Mouse (Mus musculus) heart, adult 10 weeks (tissue): Measurements from ENCODE around the gene Wfdc21. TPM values are rescaled to one million over a fixed set of nuclear protein-coding genes. Genes with fewer than 3 reads are reported as not detected.

Experiments
- polyA plus RNA-seq: library from polyadenylated mRNA; stranded (reverse); fragments of 350-450 nt; fragmentation: Illumina TruSeq; extraction: RNeasy Lipid Tissue Mini Kit (QIAGEN cat#74804); gene quantifications from one replicate; pipeline ENCODE4 v1.2.3, GENCODE M21; 2014; ENCODE audit warnings: low read depth, low replicate concordance

The Wfdc21 gene
- not detected for polyA plus RNA-seq

GRCm38 (mm10) chr11:83746681-83747080 is at the start of gene Wfdc21:
TSS of gene Wfdc21 (plus strand) at chr11:83746940.

GRCm38 (mm10) chr11:83703705-83704104 is 43.0 kb upstream of the Wfdc21 start, which contains the start of gene Wfdc17:
TSS of gene Wfdc17 (plus strand) at chr11:83703991.

GRCm38 (mm10) chr11:83708715-83709114 is 38.0 kb upstream of the Wfdc21 start, which contains the start of gene Wfdc18:
TSS of gene Wfdc18 (plus strand) at chr11:83709015.

DNA sequence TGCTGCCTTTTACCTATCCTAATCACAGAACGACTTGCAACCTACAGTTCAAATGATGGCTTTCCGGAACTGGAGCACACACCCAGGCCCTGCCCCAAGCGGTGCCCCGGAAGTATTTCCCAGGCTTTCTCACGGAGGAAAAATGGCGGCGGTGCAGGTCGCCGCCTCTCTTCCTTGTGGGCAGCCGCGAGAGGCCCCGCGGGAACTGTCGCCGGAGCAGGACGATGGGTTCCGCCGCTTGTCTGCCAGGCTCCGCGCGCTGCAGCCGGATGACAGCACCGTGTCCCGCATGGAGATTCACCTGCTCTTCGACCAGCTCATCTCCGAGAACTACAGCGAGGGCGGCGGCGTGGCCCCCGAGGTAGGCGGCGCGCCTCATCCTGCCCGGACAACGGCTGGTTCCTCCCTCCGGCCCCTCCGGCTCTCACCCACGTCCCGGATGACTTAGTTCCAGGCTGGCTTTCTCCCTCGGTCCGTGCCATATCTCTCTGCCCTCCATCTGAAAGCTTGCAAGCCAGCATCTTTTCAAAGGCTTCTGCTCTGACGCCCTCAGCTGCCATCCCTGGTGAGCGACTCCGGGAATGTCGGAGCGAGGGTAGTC is 6.9 kb downstream of the Wfdc21 start, which contains the start of gene Heatr6:
TSS of gene Heatr6 (plus strand) at position 116 of the 601 bp plus-strand sequence.

Other genes starting within 250 kb of the Wfdc21 start
- gene Heatr9, start 224.8 kb upstream of the Wfdc21 start, polyA plus RNA-seq, result not detected
- 1.5 TPM for gene Ccl5, start 216.4 kb upstream of the Wfdc21 start, polyA plus RNA-seq
- 17.8 TPM for gene Ccl9, start 168.3 kb upstream of the Wfdc21 start, polyA plus RNA-seq
- gene Ccl6, start 153.9 kb upstream of the Wfdc21 start, polyA plus RNA-seq, result 24.8 TPM
- not detected for gene Rpl9-ps1, start 101.3 kb upstream of the Wfdc21 start, polyA plus RNA-seq
- 0.68 TPM for gene Ccl3, start 97.6 kb upstream of the Wfdc21 start, polyA plus RNA-seq
- not detected for gene Ccl4, start 84.4 kb upstream of the Wfdc21 start, polyA plus RNA-seq
- gene Wfdc17, start 42.9 kb upstream of the Wfdc21 start, polyA plus RNA-seq, result 16.2 TPM
- gene Wfdc18, start 37.9 kb upstream of the Wfdc21 start, polyA plus RNA-seq, result not detected
- 6.2 TPM for gene Heatr6, start 6.8 kb downstream of the Wfdc21 start, polyA plus RNA-seq
- gene Hnf1b, start 103.1 kb downstream of the Wfdc21 start, polyA plus RNA-seq, result not detected
- 14.3 TPM for gene Ddx52, start 195.1 kb downstream of the Wfdc21 start, polyA plus RNA-seq
- gene Synrg, start 217.5 kb downstream of the Wfdc21 start, polyA plus RNA-seq, result 17.7 TPM